Mouse (Mus musculus) intestine, postnatal 0 days (tissue): ENCODE measurements at regions not wholly inside any gene's neighbourhood (a gene's known extent, or its start where the extent isn't known, plus 50 kb on each side); places are given as distances from the start of the nearest gene placed in this dataset.

Source experiments
- ATAC-seq: fragments of 200-750 bp; cut with Nextera tagmentation; 2 replicates; pipeline ENCODE4 v1.8.0; 2017; ENCODE audit warnings: mild to moderate bottlenecking, moderate TSS enrichment, moderate library complexity
- H3K27ac ChIP-seq: fragments of 300-500 bp; sonication (generic); 2 replicates; pipeline ENCODE4 v1.5.1; 2014; ENCODE audit warnings: mild to moderate bottlenecking, low read depth, low read length, moderate library complexity
- H3K27me3 ChIP-seq: fragments of 300-500 bp; sonication (generic); replicated peaks from 2 replicates; pipeline ENCODE4 v1.6.1; 2014; ENCODE audit warnings: low read length, mixed read lengths; ENCODE audit not compliant: control insufficient read depth, insufficient read depth
- H3K36me3 ChIP-seq: fragments of 300-500 bp; sonication (generic); 2 replicates; pipeline ENCODE4 v1.6.1; 2014; ENCODE audit warnings: mild to moderate bottlenecking, moderate library complexity; ENCODE audit not compliant: control insufficient read depth, insufficient read depth
- H3K4me1 ChIP-seq: fragments of 300-500 bp; sonication (generic); replicated peaks from 2 replicates; pipeline ENCODE4 v1.6.1; 2014; ENCODE audit warnings: antibody characterized with exemption, low read length, mixed read lengths; ENCODE audit not compliant: control insufficient read depth, insufficient read depth
- H3K4me2 ChIP-seq: fragments of 300-500 bp; sonication (generic); replicated peaks from 2 replicates; pipeline ENCODE4 v1.6.1; 2014; ENCODE audit warnings: low read depth, mild to moderate bottlenecking, moderate library complexity
- H3K4me3 ChIP-seq: fragments of 300-500 bp; sonication (generic); 2 replicates; pipeline ENCODE4 v1.5.1; 2014; ENCODE audit warnings: low read depth, low read length
- H3K9ac ChIP-seq: fragments of 300-500 bp; sonication (generic); 2 replicates; pipeline ENCODE4 v1.6.1; 2014; ENCODE audit warnings: mild to moderate bottlenecking, low read depth, low read length
- H3K9me3 ChIP-seq: fragments of 300-500 bp; sonication (generic); 2 replicates; pipeline ENCODE4 v1.6.1; 2016; ENCODE audit warnings: mixed run types; ENCODE audit not compliant: control insufficient read depth
- CTCF ChIP-seq: sonication (generic); IDR thresholded peaks from 2 replicates; pipeline ENCODE4 v1.5.1; 2016; ENCODE audit warnings: low read depth, mild to moderate bottlenecking, control low read depth, antibody characterized with exemption, moderate library complexity
- WGBS: fragments of 180-500 bp; shearing (Covaris S2); extraction: QIAGEN DNeasy Blood & Tissue Kit; methylation state at CpG from one replicate; pipeline ENCODE4 v1.1.7; 2014; 5-methylcytosine and 5-hydroxymethylcytosine counted together

- Histone ChIP-seq H3K4me2 (no peak overlapping the region), H3K4me3 (no peak overlapping the region), H3K9me3 (no peaks in the 10 kb centered on the region), H3K27me3 (no peaks in the 10 kb centered on the region), H3K9ac (no peak overlapping the region), H3K36me3 (no peaks in the 10 kb centered on the region), H3K4me1 (no peaks in the 10 kb centered on the region), H3K27ac (no peak overlapping the region)
- TF ChIP-seq CTCF: no peak
- whole genome bisulfite sequencing: 91% methylated on average over 6 of the region's 6 CpGs
- no peak for ATAC-seq
These were observed 480.9 kb downstream of the Ajap1 start for GRCm38 (mm10) chr4:153001761-153002160.

- Histone ChIP-seq H3K4me1 (no peaks in the 10 kb centered on the region), H3K4me2 (no peak overlapping the region), H3K9me3 (no peaks in the 10 kb centered on the region), H3K9ac (no peak overlapping the region), H3K27ac (no peak overlapping the region), H3K4me3 (no peak overlapping the region), H3K36me3 (no peaks in the 10 kb centered on the region), H3K27me3 (no peaks in the 10 kb centered on the region)
- no peak for ATAC-seq
- 54% methylated on average over 18 of the region's 18 CpGs for WGBS
- no peak for TF ChIP-seq CTCF
These were observed 483.1 kb downstream of the Ajap1 start for GRCm38 (mm10) chr4:152999526-152999925.

GRCm38 (mm10) chr4:152997251-152997650, 485.4 kb downstream of the Ajap1 start:
- Histone ChIP-seq H3K36me3 (no peaks in the 10 kb centered on the region), H3K27me3 (no peaks in the 10 kb centered on the region), H3K4me2 (no peak overlapping the region), H3K4me3 (no peak overlapping the region), H3K9me3 (no peaks in the 10 kb centered on the region), H3K9ac (no peak overlapping the region), H3K4me1 (no peaks in the 10 kb centered on the region), H3K27ac (no peak overlapping the region)
- no peak for TF ChIP-seq CTCF
- 74% methylated on average over 5 of the region's 5 CpGs for WGBS
- ATAC-seq: no peak

GRCm38 (mm10) chr4:152996641-152997040, 486.0 kb downstream of the Ajap1 start:
- no peak for ATAC-seq
- Histone ChIP-seq H3K4me3 (no peak overlapping the region), H3K9me3 (no peaks in the 10 kb centered on the region), H3K4me1 (no peaks in the 10 kb centered on the region), H3K27me3 (no peaks in the 10 kb centered on the region), H3K4me2 (no peak overlapping the region), H3K36me3 (no peaks in the 10 kb centered on the region), H3K9ac (no peak overlapping the region), H3K27ac (no peak overlapping the region)
- TF ChIP-seq CTCF: no peak
- 78% methylated on average over 2 of the region's 2 CpGs for WGBS

GRCm38 (mm10) chr4:152995052-152995595, 487.5 kb downstream of the Ajap1 start:
- 60% methylated on average over 5 of the region's 5 CpGs for WGBS
- no peak for TF ChIP-seq CTCF
- no peak for ATAC-seq
- no peaks in the 10 kb centered on the region for H3K27me3 ChIP-seq
- no peak overlapping the region for H3K4me3 ChIP-seq
- no peak overlapping the region for H3K9ac ChIP-seq
- H3K27ac ChIP-seq: no peak overlapping the region
- H3K36me3 ChIP-seq: no peaks in the 10 kb centered on the region
- H3K9me3 ChIP-seq: no peaks in the 10 kb centered on the region
- no peak overlapping the region for H3K4me2 ChIP-seq
- H3K4me1 ChIP-seq: no peaks in the 10 kb centered on the region

GRCm38 (mm10) chr4:152994206-152994605, 488.4 kb downstream of the Ajap1 start:
- no peak overlapping the region for H3K9ac ChIP-seq

GRCm38 (mm10) chr4:152990266-152990665, 492.3 kb downstream of the Ajap1 start:
- Histone ChIP-seq H3K9ac (no peak overlapping the region), H3K9me3 (no peaks in the 10 kb centered on the region), H3K27me3 (no peaks in the 10 kb centered on the region), H3K36me3 (no peaks in the 10 kb centered on the region), H3K27ac (no peak overlapping the region), H3K4me2 (no peak overlapping the region), H3K4me3 (no peak overlapping the region), H3K4me1 (no peaks in the 10 kb centered on the region)
- no peak for TF ChIP-seq CTCF
- ATAC-seq: no peak
- WGBS: 61% methylated on average over 5 of the region's 5 CpGs

More at GRCm38 (mm10) chr4:152994206-152994605, 488.4 kb downstream of the Ajap1 start:
- H3K27me3 ChIP-seq: no peaks in the 10 kb centered on the region
- H3K9me3 ChIP-seq: no peaks in the 10 kb centered on the region
- no peak for ATAC-seq
- H3K4me3 ChIP-seq: no peak overlapping the region
- 65% methylated on average over 3 of the region's 3 CpGs for WGBS
- no peak for TF ChIP-seq CTCF
- H3K36me3 ChIP-seq: no peaks in the 10 kb centered on the region
- no peak overlapping the region for H3K27ac ChIP-seq
- no peaks in the 10 kb centered on the region for H3K4me1 ChIP-seq
- no peak overlapping the region for H3K4me2 ChIP-seq
